Mouse (Mus musculus) MEL (cell line): Measurements from ENCODE around the gene Serp1. TPM values are rescaled to one million over a fixed set of nuclear protein-coding genes. Genes with fewer than 3 reads are reported as not detected.

Experiments used
- DNase-seq: peaks from one replicate; pipeline ENCODE4 v3.0.0; 2011; ENCODE audit warnings: low read depth, low spot score
- H3K27ac ChIP-seq: 2 replicates; pipeline ENCODE4 v1.5.1; 2012; ENCODE audit warnings: low read depth, mild to moderate bottlenecking, control low read depth, low read length, moderate library complexity; ENCODE audit not compliant: control insufficient read depth
- H3K27me3 ChIP-seq, 2 experiments: fragments of 150-350 bp in 1 of 2; sonication (generic) in 1 of 2; 2 replicates each; pipeline ENCODE4 v1.6.1; 2012; ENCODE audit warnings: low read length in 2 of 2, mild to moderate bottlenecking in 2 of 2, improper control_type of control experiment in 1 of 2, moderate library complexity in 1 of 2; ENCODE audit not compliant: insufficient read depth in 2 of 2, control insufficient read depth in 1 of 2
- H3K36me3 ChIP-seq, 2 experiments: 2 replicates each; pipeline ENCODE4 v1.6.1; 2012 to 2014; ENCODE audit warnings: low read length in 2 of 2, improper control_type of control experiment in 1 of 2, inconsistent platforms in 1 of 2, mild to moderate bottlenecking in 1 of 2; ENCODE audit not compliant: insufficient read depth in 2 of 2, control insufficient read depth in 1 of 2
- H3K4me1 ChIP-seq, 2 experiments: fragments of 150-350 bp in 1 of 2; sonication (generic) in 1 of 2; 2 replicates each; pipeline ENCODE4 v1.6.1; 2012; ENCODE audit warnings: low read length in 2 of 2, improper control_type of control experiment in 1 of 2, mild to moderate bottlenecking in 1 of 2; ENCODE audit not compliant: insufficient read depth in 2 of 2, control insufficient read depth in 1 of 2
- H3K4me3 ChIP-seq, 2 experiments: fragments of 150-350 bp in 1 of 2; sonication (generic) in 1 of 2; 2 replicates each; pipeline ENCODE4 v1.5.1; 2012; ENCODE audit warnings: low read depth in 2 of 2, low read length in 2 of 2, mild to moderate bottlenecking in 2 of 2, moderate library complexity in 2 of 2, control low read depth in 1 of 2, improper control_type of control experiment in 1 of 2; ENCODE audit not compliant: control insufficient read depth in 1 of 2, insufficient read depth in 1 of 2
- H3K79me2 ChIP-seq: 2 replicates; pipeline ENCODE4 v1.6.1; 2012; ENCODE audit warnings: mild to moderate bottlenecking, low read length, moderate library complexity; ENCODE audit not compliant: control insufficient read depth, poor library complexity, insufficient read depth
- H3K9ac ChIP-seq: 2 replicates; pipeline ENCODE4 v1.6.1; 2012; ENCODE audit warnings: low read depth, mild to moderate bottlenecking, control low read depth, low read length, moderate library complexity; ENCODE audit not compliant: control insufficient read depth, poor library complexity, severe bottlenecking
- H3K9me3 ChIP-seq: fragments of 150-350 bp; sonication (generic); replicated peaks from 2 replicates; pipeline ENCODE4 v1.6.1; 2012; ENCODE audit warnings: mild to moderate bottlenecking, low read length, improper control_type of control experiment, moderate library complexity; ENCODE audit not compliant: insufficient read depth
- CHD2 ChIP-seq: IDR thresholded peaks from 2 replicates; pipeline ENCODE4 v1.6.1; 2011; ENCODE audit warnings: low read length, improper control_type of control experiment
- ELF1 ChIP-seq: IDR thresholded peaks from 2 replicates; pipeline ENCODE4 v1.6.1; 2014; ENCODE audit warnings: low read depth, mild to moderate bottlenecking, inconsistent platforms, low read length, improper control_type of control experiment, moderate library complexity
- GATA1 ChIP-seq: IDR thresholded peaks from 2 replicates; pipeline ENCODE4 v1.6.1; 2011; ENCODE audit warnings: low read depth, low read length, improper control_type of control experiment
- HCFC1 ChIP-seq: IDR thresholded peaks from 2 replicates; pipeline ENCODE4 v1.6.1; 2012; ENCODE audit warnings: low read depth, mild to moderate bottlenecking, inconsistent platforms, low read length, improper control_type of control experiment, moderate library complexity
- JUND ChIP-seq: IDR thresholded peaks from 2 replicates; pipeline ENCODE4 v1.6.1; 2011; ENCODE audit warnings: low read depth, mild to moderate bottlenecking, improper control_type of control experiment, low read length
- MEF2A ChIP-seq: IDR thresholded peaks from 2 replicates; pipeline ENCODE4 v1.6.1; 2014; ENCODE audit warnings: low read depth, mild to moderate bottlenecking, inconsistent platforms, low read length, improper control_type of control experiment; ENCODE audit not compliant: poor library complexity, insufficient replicate concordance, severe bottlenecking; ENCODE audit errors: extremely low read depth
- MYC ChIP-seq: IDR thresholded peaks from 2 replicates; pipeline ENCODE4 v1.6.1; 2011; ENCODE audit warnings: low read depth, mild to moderate bottlenecking, low read length, improper control_type of control experiment, moderate library complexity
- POLR2A ChIP-seq, 2 experiments: IDR thresholded peaks; 2 replicates each; pipeline ENCODE4 v1.6.1; 2011 to 2012; ENCODE audit warnings: low read length in 2 of 2, mild to moderate bottlenecking in 2 of 2, control low read depth in 1 of 2, improper control_type of control experiment in 1 of 2, low read depth in 1 of 2, moderate library complexity in 1 of 2; ENCODE audit not compliant: control insufficient read depth in 1 of 2, insufficient read depth in 1 of 2, poor library complexity in 1 of 2
- RCOR1 ChIP-seq: IDR thresholded peaks from 2 replicates; pipeline ENCODE4 v1.6.1; 2012; ENCODE audit warnings: low read depth, mild to moderate bottlenecking, inconsistent platforms, low read length, improper control_type of control experiment
- SMC3 ChIP-seq: IDR thresholded peaks from 2 replicates; pipeline ENCODE4 v1.6.1; 2011; ENCODE audit warnings: low read depth, low read length, improper control_type of control experiment
- USF1 ChIP-seq: IDR thresholded peaks from 2 replicates; pipeline ENCODE4 v1.6.1; 2014; ENCODE audit warnings: low read depth, mild to moderate bottlenecking, inconsistent platforms, low read length, improper control_type of control experiment, moderate library complexity
- USF2 ChIP-seq, 2 experiments: IDR thresholded peaks; 2 replicates each; pipeline ENCODE4 v1.6.1; 2011 to 2012; ENCODE audit warnings: improper control_type of control experiment in 2 of 2, low read length in 2 of 2, borderline replicate concordance in 1 of 2, inconsistent platforms in 1 of 2, low read depth in 1 of 2, mild to moderate bottlenecking in 1 of 2; ENCODE audit not compliant: insufficient read depth in 1 of 2
- ZC3H11A ChIP-seq: IDR thresholded peaks from 2 replicates; pipeline ENCODE4 v1.6.1; 2012; ENCODE audit warnings: low read depth, mild to moderate bottlenecking, inconsistent platforms, low read length, improper control_type of control experiment
- ZMIZ1 ChIP-seq: IDR thresholded peaks from 2 replicates; pipeline ENCODE4 v1.6.1; 2012; ENCODE audit warnings: low read depth, mild to moderate bottlenecking, inconsistent platforms, low read length, improper control_type of control experiment, moderate library complexity
- polyA plus RNA-seq, 2 experiments: library from polyadenylated mRNA; stranded (reverse) in 1 of 2; unstranded in 1 of 2; fragments of >175 nt in 1 of 2; fragments of >200 nt in 1 of 2; gene quantifications; 2 replicates each; pipeline versions ENCODE4 v1.2.1 to v1.2.4; 2012; ENCODE audit warnings: low replicate concordance in 2 of 2, low read depth in 1 of 2; ENCODE audit not compliant: insufficient read length in 2 of 2, insufficient read depth in 1 of 2, missing spikeins in 1 of 2
- total RNA-seq: library from RNA; depleted of rRNA; stranded (reverse); fragments of 300-350 nt; gene quantifications from 2 replicates; pipeline ENCODE4 v1.2.3, GENCODE M21; 2012

Gene Serp1
- total and polyA plus RNA-seq, 3 experiments: 80.5 to 96.3 (median 83.8) TPM

DNA sequence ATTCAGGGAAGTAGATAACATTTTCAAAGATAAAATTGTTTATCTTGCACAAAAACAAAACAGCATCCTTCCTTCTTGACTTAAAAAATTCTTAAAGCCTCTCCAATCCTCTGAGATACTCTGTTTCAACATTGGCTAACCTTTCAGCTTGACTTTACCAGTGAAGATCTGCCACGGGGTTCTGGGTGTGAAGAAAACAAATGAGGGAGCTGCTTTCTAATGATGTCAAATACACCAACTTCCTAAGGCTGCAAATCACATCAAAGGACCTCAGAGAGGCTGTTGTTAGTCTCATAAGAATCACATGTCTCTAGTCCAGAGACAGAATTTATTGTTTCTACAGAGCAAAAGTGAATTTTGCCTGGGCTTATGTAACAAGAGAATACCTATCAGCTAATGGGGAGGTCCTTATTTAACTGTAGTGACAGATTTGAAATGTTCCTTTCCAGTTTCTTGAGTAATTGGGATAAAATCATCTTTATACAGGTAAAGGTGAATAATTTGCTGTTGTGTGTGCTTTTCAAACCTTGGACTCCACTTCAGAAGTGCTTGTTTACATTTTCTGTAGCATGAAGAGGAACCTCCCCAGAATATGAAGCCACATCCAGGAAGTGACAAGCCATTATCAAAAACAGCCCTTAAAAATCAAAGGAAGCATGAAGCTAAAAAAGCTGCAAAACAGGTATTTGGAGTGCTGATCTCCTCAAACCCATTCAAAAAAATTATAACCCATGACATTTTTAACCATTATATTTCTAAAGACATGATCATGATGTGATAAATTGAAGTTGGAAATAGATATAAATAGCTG is 26.5 kb upstream of the Serp1 start:
- no peaks in the 10 kb centered on the region for H3K9me3 ChIP-seq
- TF ChIP-seq USF2 (IDR thresholded peaks at IDR 0.05; ENCODE audit: borderline replicate concordance in 1 of 2, insufficient read depth in 1 of 2, low read depth in 1 of 2, low read length in 2 of 2) (no peak), GATA1 (0 out of 2 replicates have a peak, but pooled peaks have one; percentile 28), ELF1 (peak; percentile 50; the same call in 1 of the 2 replicates), RCOR1 (0 out of 2 replicates have a peak, but pooled peaks have one; percentile 53)
- no peaks in the 10 kb centered on the region for H3K79me2 ChIP-seq
- peaks cover 0 to 2% of the 10 kb centered on the region in 2 experiments; a peak in 2 of 4 replicates for H3K4me1 ChIP-seq
- peaks cover 2 to 32% of the 10 kb centered on the region in 2 experiments for H3K36me3 ChIP-seq
- H3K27ac ChIP-seq: no peak overlapping the region
- H3K4me3 ChIP-seq: no peak overlapping the region
- DNase-seq: peak; percentile 26
- no peak overlapping the region for H3K9ac ChIP-seq
- no peaks in the 10 kb centered on the region for H3K27me3 ChIP-seq

- DNase-seq: no peak
- H3K36me3 ChIP-seq: peaks cover 0 to 33% of the 10 kb centered on the region in 2 experiments; a peak in 2 of 4 replicates
- TF ChIP-seq MEF2A: no peak
- TF ChIP-seq USF1: no peak
- no peak for TF ChIP-seq JUND
- no peak for TF ChIP-seq POLR2A (IDR thresholded peaks at IDR 0.05; ENCODE audit: control insufficient read depth in 1 of 2, insufficient read depth in 1 of 2, low read depth in 1 of 2, low read length in 2 of 2, poor library complexity in 1 of 2)
- no peak for TF ChIP-seq ZC3H11A
- TF ChIP-seq ZMIZ1: no peak
- no peak for TF ChIP-seq MYC
- no peak for TF ChIP-seq CHD2
- TF ChIP-seq ELF1: no peak
- no peak for TF ChIP-seq SMC3
- no peak for TF ChIP-seq HCFC1
Measured at GRCm38 (mm10) chr3:58536573-58536972, 10.9 kb upstream of the Serp1 start.

More at GRCm38 (mm10) chr3:58536573-58536972, 10.9 kb upstream of the Serp1 start:
- H3K27me3 ChIP-seq: no peaks in the 10 kb centered on the region
- H3K27ac ChIP-seq: no peak overlapping the region
- H3K9ac ChIP-seq: no peak overlapping the region
- peaks cover 2% of the 10 kb centered on the region for H3K79me2 ChIP-seq
- no peaks in the 10 kb centered on the region for H3K9me3 ChIP-seq
- H3K4me3 ChIP-seq: no peak overlapping the region
- no peaks in the 10 kb centered on the region for H3K4me1 ChIP-seq
